Mouse (Mus musculus) lung, postnatal 0 days (tissue): ENCODE results near the gene Lmo7.

Experiments
- CTCF ChIP-seq: IDR thresholded peaks from 2 replicates; pipeline ENCODE4 v1.5.1; 2016; ENCODE audit warnings: antibody characterized with exemption, mild to moderate bottlenecking
- EP300 ChIP-seq: IDR thresholded peaks from 2 replicates; pipeline ENCODE4 v1.6.1; 2016; ENCODE audit warnings: antibody characterized with exemption, mild to moderate bottlenecking, control low read depth

GRCm38 (mm10) chr14:101714414-101714813 is 15.3 kb upstream of the Lmo7 start:
- TF ChIP-seq CTCF, result no peak
- no peak for TF ChIP-seq EP300
